Mouse (Mus musculus) stomach, postnatal 0 days (tissue): ENCODE data around the gene Mrpl42. TPM values are rescaled to one million over a fixed set of nuclear protein-coding genes. Genes with fewer than 3 reads are reported as not detected.

Experiments
- ATAC-seq: fragments of 200-750 bp; cut with Nextera tagmentation; 2 replicates; pipeline ENCODE4 v1.8.0; 2017; ENCODE audit not compliant: low FRiP score, low TSS enrichment
- DNase-seq: peaks from one replicate; pipeline ENCODE4 v3.0.0-alpha.2; 2016; ENCODE audit warnings: low spot score
- H3K27ac ChIP-seq: fragments of 300-500 bp; sonication (generic); replicated peaks from 2 replicates; pipeline ENCODE4 v1.5.1; 2014; ENCODE audit warnings: mild to moderate bottlenecking, control low read depth
- H3K27me3 ChIP-seq: fragments of 300-500 bp; sonication (generic); 2 replicates; pipeline ENCODE4 v1.6.1; 2014; ENCODE audit warnings: low read length; ENCODE audit not compliant: control insufficient read depth, insufficient read depth
- H3K36me3 ChIP-seq: fragments of 300-500 bp; sonication (generic); 2 replicates; pipeline ENCODE4 v1.6.1; 2014; ENCODE audit warnings: low read length, mixed read lengths; ENCODE audit not compliant: control insufficient read depth, insufficient read depth
- H3K4me1 ChIP-seq: fragments of 300-500 bp; sonication (generic); replicated peaks from 2 replicates; pipeline ENCODE4 v1.6.1; 2014; ENCODE audit warnings: antibody characterized with exemption; ENCODE audit not compliant: control insufficient read depth, insufficient read depth
- H3K4me2 ChIP-seq: fragments of 300-500 bp; sonication (generic); replicated peaks from 2 replicates; pipeline ENCODE4 v1.6.1; 2014; ENCODE audit warnings: low read depth, mild to moderate bottlenecking, control low read depth, moderate library complexity
- H3K4me3 ChIP-seq: fragments of 300-500 bp; sonication (generic); 2 replicates; pipeline ENCODE4 v1.5.1; 2014; ENCODE audit warnings: low read depth, low read length, control low read depth
- H3K9ac ChIP-seq: fragments of 300-500 bp; sonication (generic); 2 replicates; pipeline ENCODE4 v1.6.1; 2014; ENCODE audit warnings: mild to moderate bottlenecking, low read length, control low read depth, mixed read lengths
- H3K9me3 ChIP-seq: fragments of 300-500 bp; sonication (generic); 2 replicates; pipeline ENCODE4 v1.6.1; 2016; ENCODE audit warnings: low read length; ENCODE audit not compliant: control insufficient read depth
- CTCF ChIP-seq: IDR thresholded peaks from 2 replicates; pipeline ENCODE4 v1.5.1; 2016; ENCODE audit warnings: antibody characterized with exemption, low read depth, mild to moderate bottlenecking, moderate library complexity
- EP300 ChIP-seq: optimal IDR thresholded peaks from 2 replicates; pipeline ENCODE3; 2016; ENCODE audit warnings: antibody characterized with exemption
- WGBS: fragments of 180-500 bp; shearing (Covaris S2); extraction: QIAGEN DNeasy Blood & Tissue Kit; methylation state at CpG from one replicate; pipeline ENCODE4 v1.1.7; 2014; 5-methylcytosine and 5-hydroxymethylcytosine counted together
- polyA plus RNA-seq: library from polyadenylated mRNA; unstranded; fragments of >200 nt; fragmentation: Nextera tagmentation; extraction: Ambion mirVana; gene quantifications from 2 replicates; pipeline ENCODE4 v1.2.1, GENCODE M21; 2015

The Mrpl42 gene
- polyA plus RNA-seq, 1 experiment from 2014 or later = 291 TPM

GRCm38 (mm10) chr10:95525871-95526270 is 24.1 kb upstream of the Mrpl42 start:
- no peak for TF ChIP-seq CTCF
- TF ChIP-seq EP300 = no peak

DNA sequence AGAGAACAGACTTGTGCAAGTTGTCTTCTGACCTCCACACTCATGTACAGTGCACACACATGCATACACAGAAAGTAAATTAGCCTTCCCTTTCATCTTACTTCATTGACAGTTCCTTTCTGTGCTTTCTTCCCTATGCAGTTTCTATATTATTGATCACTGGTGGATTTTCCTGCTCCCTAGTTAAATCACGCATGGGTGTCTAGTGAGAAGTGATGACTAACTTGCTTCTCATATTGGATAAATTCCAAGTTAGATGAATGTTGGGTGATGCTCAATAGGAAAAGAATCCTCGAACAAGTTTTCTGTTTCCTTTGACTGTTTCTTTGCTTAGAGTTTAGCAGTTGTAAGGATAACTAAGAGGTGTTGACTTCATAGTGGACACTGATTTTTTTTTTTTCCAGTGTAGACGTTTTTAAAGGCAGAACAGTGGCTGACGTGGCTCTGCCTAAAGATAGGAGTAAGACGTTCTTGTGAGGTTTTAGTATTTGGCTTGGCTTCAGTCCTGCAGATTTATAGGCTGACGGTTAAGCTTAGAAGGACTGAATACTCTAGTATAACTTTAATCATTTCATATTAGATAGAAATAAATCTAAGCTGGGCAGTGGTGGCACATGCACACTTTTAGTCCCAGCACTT is 23.4 kb upstream of the Mrpl42 start:
- ATAC-seq = no peak

More at GRCm38 (mm10) chr10:95525871-95526270, 24.1 kb upstream of the Mrpl42 start:
- H3K4me1 ChIP-seq = no peaks in the 10 kb centered on the region
- ATAC-seq (no peak), DNase-seq (no peak)
- H3K4me3 ChIP-seq = no peak overlapping the region
- H3K9ac ChIP-seq = no peak overlapping the region
- H3K9me3 ChIP-seq = no peaks in the 10 kb centered on the region
- H3K27me3 ChIP-seq = no peaks in the 10 kb centered on the region
- H3K4me2 ChIP-seq = no peak overlapping the region
- H3K27ac ChIP-seq = no peak overlapping the region
- H3K36me3 ChIP-seq = no peaks in the 10 kb centered on the region
- 79% methylated on average over 5 of the region's 5 CpGs for WGBS

GRCm38 (mm10) chr10:95517656-95518055 is 15.9 kb upstream of the Mrpl42 start:
- DNase-seq (no peak), ATAC-seq (no peak)
- Histone ChIP-seq H3K4me2 (no peak overlapping the region), H3K27ac (no peak overlapping the region), H3K9me3 (no peaks in the 10 kb centered on the region), H3K4me1 (no peaks in the 10 kb centered on the region), H3K9ac (no peak overlapping the region), H3K36me3 (no peaks in the 10 kb centered on the region), H3K27me3 (no peaks in the 10 kb centered on the region), H3K4me3 (no peak overlapping the region)
- 83% methylated on average over 6 of the region's 6 CpGs for WGBS
- TF ChIP-seq EP300 = no peak
- TF ChIP-seq CTCF = no peak

More for the DNA sequence above, 23.4 kb upstream of the Mrpl42 start:
- no peak overlapping the region for H3K4me3 ChIP-seq
- no peak overlapping the region for H3K27ac ChIP-seq
- H3K9ac ChIP-seq = no peak overlapping the region
- H3K27me3 ChIP-seq = no peaks in the 10 kb centered on the region
- H3K4me1 ChIP-seq = no peaks in the 10 kb centered on the region
- H3K9me3 ChIP-seq = no peaks in the 10 kb centered on the region
- H3K36me3 ChIP-seq = no peaks in the 10 kb centered on the region
- WGBS = 20% methylated on average over 6 of the region's 6 CpGs
- DNase-seq = no peak
- H3K4me2 ChIP-seq = no peak overlapping the region
- TF ChIP-seq CTCF (no peak), EP300 (no peak)

DNA sequence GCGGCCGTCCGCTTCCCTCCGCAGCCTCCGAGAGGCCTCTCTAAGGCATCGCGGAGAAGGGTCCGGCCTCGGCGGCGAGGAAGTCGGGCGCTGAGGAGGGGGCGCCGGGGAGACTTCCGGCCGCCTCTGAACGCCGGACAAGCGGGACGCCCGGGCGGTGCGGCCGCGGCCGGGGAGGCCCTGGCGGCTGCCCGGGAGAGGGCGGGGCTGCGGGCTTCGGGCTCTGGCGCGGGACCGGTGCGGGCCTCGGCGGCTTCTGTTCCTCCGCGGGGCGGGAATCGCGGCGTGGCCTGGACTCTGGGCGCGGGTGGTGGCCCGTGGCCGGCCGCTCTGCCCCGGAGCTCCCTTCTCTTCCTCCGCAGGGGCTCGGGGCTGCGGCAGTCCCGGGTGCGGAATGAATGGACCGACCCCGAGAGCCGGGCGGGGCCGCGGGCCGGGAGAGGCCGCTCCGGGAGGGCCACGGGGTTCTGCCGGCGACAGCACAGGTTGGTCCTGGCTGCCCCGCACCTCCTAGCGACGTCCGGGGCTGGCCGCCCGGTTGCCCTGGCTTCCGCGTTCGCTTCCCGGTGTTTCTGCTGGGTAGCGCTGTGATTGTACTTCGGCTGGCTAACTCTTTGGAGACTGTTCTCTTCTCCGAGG is 13.7 kb upstream of the Mrpl42 start:
- peak overlapping the region; percentile 87 for H3K4me3 ChIP-seq
- H3K9me3 ChIP-seq = no peaks in the 10 kb centered on the region
- TF ChIP-seq CTCF = no peak
- no peak for TF ChIP-seq EP300
- no peaks in the 10 kb centered on the region for H3K4me1 ChIP-seq
- DNase-seq = peak; percentile 78
- peak; percentile 41 for ATAC-seq
- WGBS = under 1% methylated on average over 62 of the region's 80 CpGs
- no peaks in the 10 kb centered on the region for H3K27me3 ChIP-seq
- H3K27ac ChIP-seq = peak overlapping the region; percentile 98
- H3K36me3 ChIP-seq = no peaks in the 10 kb centered on the region
- peak overlapping the region; percentile 72 for H3K4me2 ChIP-seq
- peak overlapping the region; percentile 97 for H3K9ac ChIP-seq

DNA sequence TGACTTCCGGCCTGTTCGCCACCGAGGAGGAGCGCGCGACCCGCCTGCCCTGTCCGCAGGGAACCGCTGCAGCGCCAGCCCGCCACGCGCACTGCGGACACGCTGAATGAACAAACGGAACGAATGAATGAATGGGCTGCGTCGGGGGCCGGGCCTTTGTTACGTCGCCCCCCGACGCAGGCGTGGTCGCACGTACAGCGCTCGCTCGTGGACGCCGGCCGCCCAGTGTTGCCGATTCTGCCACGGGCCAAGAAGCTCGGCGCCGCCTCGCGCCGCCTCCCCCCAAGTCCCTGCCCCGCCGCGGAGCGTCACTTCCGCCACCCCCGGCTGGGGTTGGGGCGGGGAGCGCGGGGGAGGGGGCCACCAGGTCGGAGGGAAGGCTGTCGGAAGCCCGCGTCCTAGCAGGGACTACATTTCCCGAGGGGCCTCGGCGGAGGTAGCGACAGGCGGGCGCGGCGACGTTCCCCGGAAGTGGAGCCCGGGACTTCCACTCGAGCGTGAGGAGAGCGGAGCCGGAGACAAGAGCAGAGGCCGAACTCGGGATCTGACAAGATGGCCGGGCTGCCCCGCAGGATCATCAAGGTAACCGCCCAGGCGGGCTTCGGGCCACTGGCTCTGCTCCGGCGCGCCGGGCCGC is 13.0 kb upstream of the Mrpl42 start, which contains the start of gene Ube2n:
Gene Ube2n, plus strand, starts transcription at position 490 of the 637 bp plus-strand sequence.
- Histone ChIP-seq H3K27ac (peak within 1 kb of the TSS; percentile 98), H3K4me2 (peak within 1 kb of the TSS; percentile 72), H3K36me3 (no peaks in the 10 kb centered on the region), H3K9ac (peak within 1 kb of the TSS; percentile 97), H3K4me3 (peak within 1 kb of the TSS; percentile 87), H3K27me3 (no peaks in the 10 kb centered on the region), H3K9me3 (no peaks in the 10 kb centered on the region), H3K4me1 (no peaks in the 10 kb centered on the region)
- under 1% methylated on average over 78 of the region's 81 CpGs for WGBS
- DNase-seq (peak; percentile 99), ATAC-seq (peak; percentile 98)
- TF ChIP-seq EP300 (no peak), CTCF (peak; percentile 18; the same call in 1 of the 2 replicates)
